Mouse (Mus musculus) testis, adult 2 months (tissue): Measurements from ENCODE around the gene Dennd2c. TPM values are rescaled to one million over a fixed set of nuclear protein-coding genes. Genes with fewer than 3 reads are reported as not detected.

Experiments used
- H3K27ac ChIP-seq: fragments of 200-500 bp; 2 replicates; pipeline ENCODE4 v1.5.1; 2012; ENCODE audit warnings: low read depth, low read length; ENCODE audit not compliant: control insufficient read depth, insufficient read depth
- H3K27me3 ChIP-seq: fragments of 200-500 bp; 2 replicates; pipeline ENCODE4 v1.6.1; 2012; ENCODE audit warnings: mild to moderate bottlenecking, low read length, moderate library complexity; ENCODE audit not compliant: control insufficient read depth, insufficient read depth
- H3K36me3 ChIP-seq: fragments of 200-500 bp; 2 replicates; pipeline ENCODE4 v1.6.1; 2012; ENCODE audit warnings: mild to moderate bottlenecking, low read length; ENCODE audit not compliant: control insufficient read depth, insufficient read depth
- H3K4me1 ChIP-seq: fragments of 200-500 bp; 2 replicates; pipeline ENCODE4 v1.6.1; 2012; ENCODE audit warnings: low read length; ENCODE audit not compliant: control insufficient read depth, insufficient read depth
- H3K4me3 ChIP-seq: fragments of 200-500 bp; 2 replicates; pipeline ENCODE4 v1.5.1; 2012; ENCODE audit warnings: low read depth, mild to moderate bottlenecking, low read length, moderate library complexity, mixed read lengths; ENCODE audit not compliant: control insufficient read depth
- CTCF ChIP-seq: fragments of 200-500 bp; IDR thresholded peaks from 2 replicates; pipeline ENCODE4 v1.5.1; 2012; ENCODE audit warnings: low read depth, mild to moderate bottlenecking, inconsistent platforms, low read length, moderate library complexity; ENCODE audit not compliant: control insufficient read depth, insufficient read depth, insufficient replicate concordance
- POLR2A ChIP-seq: fragments of 200-500 bp; IDR thresholded peaks from 2 replicates; pipeline ENCODE4 v1.6.1; 2012; ENCODE audit warnings: low read depth, mild to moderate bottlenecking, inconsistent platforms, low read length, moderate library complexity; ENCODE audit not compliant: control insufficient read depth
- polyA plus RNA-seq: library from polyadenylated mRNA; depleted of rRNA; stranded (reverse); fragments of >200 nt; gene quantifications from 2 replicates; pipeline ENCODE4 v1.2.3, GENCODE M21; 2012

Gene Dennd2c
- polyA plus RNA-seq, 1 experiment = 1.1 TPM

GRCm38 (mm10) chr3:103098662-103099061 is 3.7 kb upstream of the Dennd2c start:
- TF ChIP-seq POLR2A (no peak), CTCF (no peak)

DNA sequence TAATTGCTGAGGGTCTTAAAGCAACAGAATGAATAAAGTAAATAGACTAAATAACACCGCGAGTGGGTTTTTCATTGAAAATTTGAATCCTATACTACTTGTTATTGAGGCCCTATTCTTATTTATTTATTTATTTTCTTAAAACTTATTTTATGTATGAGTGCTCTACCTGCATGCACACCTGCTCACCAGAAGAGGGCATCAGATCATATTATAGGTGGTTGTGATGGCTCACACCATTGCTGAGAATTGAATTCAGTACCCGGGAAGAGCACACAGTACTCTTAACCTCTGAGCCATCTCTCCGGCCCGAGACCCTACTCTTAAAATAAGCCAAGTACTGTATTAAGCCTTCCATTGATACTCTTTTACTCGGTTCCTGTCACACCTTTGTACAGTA is 2.7 kb upstream of the Dennd2c start:
- Histone ChIP-seq H3K4me3 (no peak overlapping the region), H3K4me1 (peaks cover 4% of the 10 kb centered on the region; the same call in 1 of the 2 replicates), H3K36me3 (no peaks in the 10 kb centered on the region), H3K27ac (no peak overlapping the region), H3K27me3 (no peaks in the 10 kb centered on the region)
- no peak for TF ChIP-seq CTCF
- TF ChIP-seq POLR2A = no peak

More at GRCm38 (mm10) chr3:103098662-103099061, 3.7 kb upstream of the Dennd2c start:
- H3K27ac ChIP-seq = no peak overlapping the region
- peak overlapping the region; percentile 30 for H3K4me3 ChIP-seq
- H3K36me3 ChIP-seq = no peaks in the 10 kb centered on the region
- peaks cover 4% of the 10 kb centered on the region; the same call in 1 of the 2 replicates for H3K4me1 ChIP-seq
- H3K27me3 ChIP-seq = no peaks in the 10 kb centered on the region

- no peak overlapping the region for H3K4me3 ChIP-seq
- no peaks in the 10 kb centered on the region for H3K36me3 ChIP-seq
- H3K27ac ChIP-seq = no peak overlapping the region
- peaks cover 4% of the 10 kb centered on the region; the same call in 1 of the 2 replicates for H3K4me1 ChIP-seq
- H3K27me3 ChIP-seq = no peaks in the 10 kb centered on the region
- TF ChIP-seq CTCF (no peak), POLR2A (no peak)
Observed at GRCm38 (mm10) chr3:103100735-103101134, 1.7 kb upstream of the Dennd2c start.

DNA sequence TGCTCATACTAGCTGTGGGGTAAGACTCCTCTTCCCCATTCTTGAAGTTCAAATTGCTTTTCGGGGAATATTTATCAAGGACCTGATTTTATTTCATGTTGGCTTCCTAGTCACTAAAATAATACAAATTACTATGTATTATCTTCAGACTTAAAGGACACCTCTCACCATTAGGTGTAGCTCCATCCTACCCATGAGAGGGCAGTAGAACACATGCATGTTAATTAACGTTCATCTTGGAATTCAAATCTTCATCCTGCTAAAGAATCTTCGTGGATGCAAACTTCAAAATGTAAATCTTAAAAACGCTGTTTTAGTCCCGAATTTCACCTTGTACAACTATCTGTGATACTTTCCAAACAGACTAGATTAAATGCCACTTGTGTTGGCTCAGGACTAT is 1.2 kb upstream of the Dennd2c start:
- TF ChIP-seq POLR2A = no peak
- no peak for TF ChIP-seq CTCF
- H3K4me3 ChIP-seq = no peak overlapping the region
- H3K27me3 ChIP-seq = no peaks in the 10 kb centered on the region
- H3K27ac ChIP-seq = no peak overlapping the region
- no peaks in the 10 kb centered on the region for H3K36me3 ChIP-seq
- H3K4me1 ChIP-seq = peaks cover 4% of the 10 kb centered on the region; the same call in 1 of the 2 replicates

DNA sequence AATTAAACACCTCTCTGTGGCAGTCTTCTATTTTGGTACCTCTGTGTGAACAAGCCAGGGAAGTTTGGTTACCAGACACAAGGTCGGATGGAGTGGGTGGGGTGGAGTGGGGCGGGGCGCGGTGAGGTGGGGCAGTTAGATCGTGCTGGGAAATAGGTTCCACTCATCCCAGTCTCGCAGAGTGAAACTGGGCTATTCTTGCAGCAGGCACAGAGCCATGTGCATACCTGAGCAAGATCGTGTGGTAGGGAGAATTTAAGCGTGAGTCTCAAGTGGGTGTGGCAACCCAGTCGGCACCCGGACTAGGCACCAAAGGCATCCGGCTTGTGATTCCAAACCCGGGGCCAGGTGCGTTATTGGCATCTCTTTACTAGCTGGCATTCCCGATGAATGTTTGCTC is 495 bp upstream of the Dennd2c start:
- H3K4me3 ChIP-seq = peak overlapping the region; percentile 92
- no peaks in the 10 kb centered on the region for H3K27me3 ChIP-seq
- TF ChIP-seq CTCF (no peak), POLR2A (no peak)
- no peak overlapping the region for H3K27ac ChIP-seq
- peaks cover 4% of the 10 kb centered on the region; the same call in 1 of the 2 replicates for H3K4me1 ChIP-seq
- H3K36me3 ChIP-seq = no peaks in the 10 kb centered on the region

GRCm38 (mm10) chr3:103107565-103108240 is 5.3 kb downstream of the Dennd2c start:
- no peak overlapping the region for H3K27ac ChIP-seq
- H3K27me3 ChIP-seq = no peaks in the 10 kb centered on the region
- H3K4me3 ChIP-seq = no peak overlapping the region
- no peak for TF ChIP-seq POLR2A
- TF ChIP-seq CTCF = no peak
- peaks cover 3% of the 10 kb centered on the region; the same call in 1 of the 2 replicates for H3K4me1 ChIP-seq
- H3K36me3 ChIP-seq = no peaks in the 10 kb centered on the region

GRCm38 (mm10) chr3:103112216-103112615 is 9.8 kb downstream of the Dennd2c start:
- H3K27ac ChIP-seq = no peak overlapping the region
- H3K27me3 ChIP-seq = no peaks in the 10 kb centered on the region
- TF ChIP-seq POLR2A = no peak
- TF ChIP-seq CTCF = no peak
- H3K36me3 ChIP-seq = no peaks in the 10 kb centered on the region
- H3K4me3 ChIP-seq = no peak overlapping the region
- no peaks in the 10 kb centered on the region for H3K4me1 ChIP-seq

GRCm38 (mm10) chr3:103123636-103124035 is 21.2 kb downstream of the Dennd2c start:
- no peak overlapping the region for H3K27ac ChIP-seq
- no peaks in the 10 kb centered on the region for H3K36me3 ChIP-seq
- TF ChIP-seq CTCF (no peak), POLR2A (no peak)
- H3K4me1 ChIP-seq = peaks cover 4% of the 10 kb centered on the region
- H3K27me3 ChIP-seq = no peaks in the 10 kb centered on the region
- no peak overlapping the region for H3K4me3 ChIP-seq
